Mouse (Mus musculus) thymus, postnatal 14 days (tissue): ENCODE data around the gene Tfip11.
"Not testable (repeated sequence)": the region's sequence is repeated elsewhere in the genome, so short reads cannot be mapped to it uniquely, and the experiment has no call there.

Experiments used
- DNase-seq: peaks from one replicate; pipeline ENCODE4 v3.0.0; 2021

Tfip11 gene

DNA sequence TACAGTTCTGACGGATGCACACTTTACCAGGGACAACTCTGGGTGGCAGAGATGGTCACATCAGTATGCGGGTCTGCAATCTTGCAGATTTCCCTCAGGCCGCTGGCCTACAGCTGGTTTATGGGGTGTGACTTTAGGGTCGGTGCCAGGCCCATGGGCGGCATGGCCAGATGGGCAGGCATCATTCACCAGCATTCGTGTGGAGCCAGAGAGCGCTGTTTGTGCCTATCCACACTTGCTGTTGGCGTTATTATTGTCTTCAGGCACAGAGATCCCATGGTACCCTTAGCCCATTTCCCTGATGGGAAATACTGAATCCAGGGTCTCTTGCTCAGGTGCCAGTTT lies 35.6 kb upstream of the Tfip11 start:
- DNase-seq = no peak

DNA sequence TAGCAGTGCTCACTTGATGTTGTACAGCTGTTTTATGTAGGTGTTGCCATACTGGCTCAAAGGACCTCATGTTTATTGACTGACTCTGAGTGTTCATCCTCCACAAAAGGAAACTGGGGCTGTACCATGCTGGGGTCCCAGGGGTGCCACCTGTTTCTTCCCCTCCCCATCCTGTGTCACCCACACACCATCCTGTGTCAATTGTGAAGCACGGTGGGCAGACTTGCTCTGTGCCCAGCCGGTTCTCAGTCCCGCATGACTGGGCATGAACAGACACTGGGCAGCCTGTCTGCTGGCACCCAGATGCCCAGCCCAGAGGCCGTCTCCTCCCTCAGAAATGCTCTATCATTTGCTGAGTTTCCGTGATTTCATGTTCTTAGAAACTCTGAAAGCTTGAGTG lies 34.3 kb upstream of the Tfip11 start:
- peak; percentile 59 for DNase-seq

DNA sequence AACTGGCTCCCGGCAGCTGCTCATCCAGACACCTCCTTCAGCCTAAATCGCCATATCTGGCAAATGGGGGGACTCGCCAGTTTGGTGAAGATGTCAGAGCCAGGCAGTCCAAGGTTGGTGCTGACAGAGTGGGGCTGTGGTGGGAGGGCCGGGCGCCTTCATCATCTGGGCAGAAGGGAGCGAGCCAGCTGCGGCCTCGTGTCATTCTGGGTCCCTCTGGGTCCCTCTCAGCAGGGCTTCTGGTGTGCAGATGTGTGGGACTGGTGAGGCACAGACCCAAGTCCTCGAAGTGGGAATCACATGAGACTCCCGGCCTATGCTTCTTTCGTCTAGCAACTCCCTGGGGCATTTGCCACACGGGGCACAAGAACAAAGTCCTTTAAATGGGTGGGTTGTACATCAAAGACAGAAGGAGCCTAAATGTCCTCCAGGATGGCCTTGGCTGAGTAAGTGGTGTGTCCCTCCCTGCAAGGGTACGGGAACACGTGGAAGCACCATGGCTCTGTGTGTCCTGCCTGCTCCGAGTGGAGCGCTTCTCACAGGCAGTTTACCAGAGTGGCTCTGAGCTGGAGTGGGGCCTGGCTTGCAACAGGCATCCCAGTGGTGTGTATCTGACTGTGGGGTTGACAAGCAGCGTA lies 33.7 kb upstream of the Tfip11 start:
- no peak for DNase-seq

DNA sequence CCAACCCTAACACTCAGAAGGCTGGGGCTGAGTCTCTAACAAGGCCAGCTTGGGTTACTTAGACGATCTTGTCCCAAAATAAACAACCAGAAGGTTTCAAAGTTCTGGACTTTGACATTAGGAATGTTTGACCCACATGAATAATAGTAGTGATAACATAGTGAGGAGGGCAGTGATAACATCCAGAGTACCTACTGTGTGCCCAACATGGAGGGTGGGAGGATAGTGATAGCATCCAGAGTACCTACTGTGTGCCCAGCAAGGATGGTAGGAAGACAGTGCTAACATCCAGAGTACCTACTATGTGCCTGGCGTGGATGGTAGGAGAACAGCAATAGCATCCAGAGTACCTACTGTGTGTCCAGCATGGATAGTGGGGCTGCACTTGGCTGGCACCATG lies 32.4 kb upstream of the Tfip11 start:
- no peak for DNase-seq

DNA sequence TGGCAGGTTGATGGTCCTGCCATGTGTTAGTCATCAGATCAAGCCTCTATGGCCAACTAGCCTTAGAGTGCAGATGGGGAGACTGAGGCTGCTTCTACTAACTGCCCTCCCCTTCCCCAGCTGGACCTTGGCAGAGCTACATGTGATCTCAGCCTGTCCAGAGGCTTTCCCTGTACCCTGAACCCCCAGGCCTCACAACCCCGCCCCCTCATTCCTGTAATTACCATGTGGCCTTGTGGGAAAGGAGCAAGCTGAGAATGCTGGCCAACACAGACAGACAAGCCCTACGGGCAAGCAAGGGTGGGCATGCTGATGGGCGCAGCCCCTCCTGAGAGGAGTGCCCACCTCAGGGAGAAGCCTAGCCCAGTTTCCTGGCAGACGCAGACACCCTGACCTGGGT lies 31.5 kb upstream of the Tfip11 start:
- DNase-seq = no peak

DNA sequence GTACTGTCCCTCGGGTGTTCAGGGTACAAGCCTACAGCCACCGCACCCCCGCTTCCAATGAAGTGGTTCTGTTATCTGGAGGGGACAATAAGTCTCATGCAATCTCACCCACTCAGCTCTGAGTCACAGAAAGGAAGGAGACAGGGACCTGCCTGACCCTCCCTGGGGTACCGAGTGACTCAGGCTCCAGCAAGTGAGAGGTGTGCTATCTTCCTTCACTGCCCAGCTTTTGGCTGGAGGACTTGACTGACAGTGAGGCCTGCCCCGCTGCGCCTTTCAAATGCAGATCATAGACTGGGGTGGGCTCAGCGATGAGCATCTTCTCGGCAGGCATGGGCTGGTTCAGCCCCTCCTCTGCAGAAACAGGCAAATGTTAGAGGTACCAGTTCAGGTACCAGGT lies 31.0 kb upstream of the Tfip11 start:
- no peak for DNase-seq

DNA sequence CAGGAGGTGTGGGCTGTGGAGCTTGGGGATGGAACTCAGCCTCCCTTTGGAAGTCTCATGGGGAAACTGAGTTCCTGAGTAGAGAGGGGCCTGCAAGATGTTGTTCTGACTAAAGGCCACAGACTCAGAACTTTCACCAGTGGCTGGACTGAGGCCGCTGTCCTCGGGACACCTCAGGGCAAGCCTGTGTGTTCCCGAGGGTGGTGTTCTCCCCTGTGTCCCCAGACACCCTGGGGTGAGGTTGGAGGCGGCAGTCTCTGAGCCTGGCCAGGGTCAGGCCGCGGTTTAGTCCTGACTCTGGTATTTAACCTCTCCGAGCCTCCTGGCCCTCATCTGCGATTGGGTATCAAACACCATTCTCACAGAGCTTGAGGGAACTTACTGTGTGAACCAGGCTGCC lies 30.6 kb upstream of the Tfip11 start:
- DNase-seq = no peak

DNA sequence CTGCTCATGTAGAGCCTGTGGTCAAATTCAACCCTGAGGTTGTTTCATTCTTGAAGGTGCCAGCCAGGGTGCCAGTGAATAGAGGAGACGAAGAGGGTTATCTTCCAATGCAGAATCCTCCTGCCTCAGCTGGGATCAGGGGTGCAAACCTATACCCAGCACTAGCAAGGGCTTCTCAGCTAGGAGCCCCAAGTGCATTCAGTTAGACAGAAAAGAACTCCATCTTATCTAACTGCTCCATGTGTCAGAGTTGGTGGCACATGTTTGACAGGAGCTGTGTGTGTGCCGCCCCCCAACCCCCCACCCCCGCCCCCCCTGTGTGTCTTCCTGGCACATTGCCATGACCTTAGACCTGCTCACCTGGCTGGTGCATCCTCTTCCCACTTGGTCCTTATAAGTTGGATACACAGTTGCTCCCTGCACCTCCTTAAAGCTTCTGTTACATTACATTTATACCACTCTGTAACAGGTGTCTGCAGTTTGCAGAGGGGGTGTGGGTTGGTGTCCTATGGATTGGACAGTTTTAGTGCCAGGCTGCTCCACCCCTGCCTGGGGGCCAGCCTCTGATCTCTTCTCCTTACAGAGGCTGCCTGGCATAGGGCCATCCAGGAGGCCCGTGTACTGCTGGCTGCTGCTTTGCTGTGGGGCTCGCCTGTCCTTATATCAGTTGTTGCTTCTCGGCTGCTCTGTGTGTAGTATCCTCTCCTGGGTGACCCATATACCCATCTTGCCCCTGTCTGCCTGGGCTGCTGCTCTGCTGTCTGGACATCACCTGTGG lies 29.6 kb upstream of the Tfip11 start:
- DNase-seq = no peak

DNA sequence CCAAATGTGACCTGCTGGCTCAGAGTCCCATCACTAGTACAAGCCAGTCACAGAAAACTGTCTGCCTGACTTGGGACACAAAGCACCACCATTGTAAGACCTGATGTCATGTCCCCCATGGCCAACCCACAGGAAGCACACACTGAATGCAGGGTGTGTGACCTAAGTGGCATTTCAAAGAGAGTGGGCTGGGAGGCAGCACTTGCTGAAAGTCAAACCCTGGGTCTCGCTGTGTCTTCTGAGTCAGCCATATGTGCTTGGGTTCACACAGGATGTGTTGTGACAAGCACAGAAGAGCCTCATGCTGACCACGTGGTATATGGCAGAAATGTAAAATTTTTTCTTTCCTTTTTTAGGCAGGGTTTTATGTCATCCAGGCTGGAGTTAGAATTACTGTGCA lies 28.9 kb upstream of the Tfip11 start:
- peak; percentile 50 for DNase-seq

DNA sequence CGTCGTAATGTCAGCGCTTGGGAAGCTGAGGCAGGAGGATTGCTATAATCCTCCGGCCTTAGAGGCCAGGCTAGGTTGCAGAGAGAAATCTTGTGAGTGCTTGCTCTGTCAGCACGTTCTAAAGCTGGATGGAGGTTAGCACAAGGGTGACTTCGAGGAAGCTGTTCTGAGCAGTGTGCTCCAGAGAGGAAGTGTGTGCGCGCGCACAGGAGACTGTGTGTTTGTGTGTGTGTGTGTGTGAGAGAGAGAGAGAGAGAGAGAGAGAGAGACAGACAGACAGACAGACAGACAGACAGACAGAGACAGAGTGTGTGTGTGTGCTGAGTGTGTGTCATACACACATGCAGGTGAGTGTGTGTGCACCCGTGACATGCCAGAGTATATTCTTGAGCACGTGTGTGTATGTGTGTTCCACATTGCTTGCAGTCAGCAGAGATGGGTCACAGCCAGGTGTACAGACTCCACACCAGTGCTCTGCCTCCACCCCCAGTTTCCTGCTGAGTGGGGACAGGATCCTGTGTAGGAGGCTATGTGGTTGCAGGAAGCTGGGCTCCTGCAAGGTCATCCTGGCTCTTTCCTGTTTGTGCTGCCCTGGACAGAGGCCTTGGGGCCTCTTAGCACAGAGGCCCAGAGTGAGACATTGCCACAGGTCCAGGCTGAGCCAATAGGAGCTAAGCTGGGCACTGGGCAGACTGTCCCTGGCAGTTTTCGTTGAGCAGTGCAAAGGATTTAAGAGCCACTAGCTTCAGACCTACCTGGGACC lies 27.8 kb upstream of the Tfip11 start:
- peak; percentile 68 for DNase-seq

DNA sequence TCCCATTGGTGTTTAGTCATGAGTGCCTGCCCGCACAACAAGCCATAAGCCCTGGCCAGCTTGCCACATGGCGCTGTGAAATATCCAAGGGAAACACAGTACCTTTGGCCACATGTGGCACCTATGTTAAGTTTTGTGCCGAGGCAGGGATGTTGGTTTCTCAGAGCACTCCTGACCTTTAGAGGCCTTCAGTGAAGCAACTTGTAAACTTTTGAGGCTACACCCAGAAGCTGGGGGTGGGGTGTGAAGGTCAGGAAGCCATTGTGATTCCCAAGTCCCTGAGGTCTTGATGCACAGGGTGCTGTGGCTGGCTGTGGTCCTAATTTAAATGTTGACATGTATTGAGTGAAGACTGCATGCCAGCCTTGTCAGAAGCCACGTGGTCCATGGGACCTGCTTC lies 26.8 kb upstream of the Tfip11 start:
- no peak for DNase-seq

DNA sequence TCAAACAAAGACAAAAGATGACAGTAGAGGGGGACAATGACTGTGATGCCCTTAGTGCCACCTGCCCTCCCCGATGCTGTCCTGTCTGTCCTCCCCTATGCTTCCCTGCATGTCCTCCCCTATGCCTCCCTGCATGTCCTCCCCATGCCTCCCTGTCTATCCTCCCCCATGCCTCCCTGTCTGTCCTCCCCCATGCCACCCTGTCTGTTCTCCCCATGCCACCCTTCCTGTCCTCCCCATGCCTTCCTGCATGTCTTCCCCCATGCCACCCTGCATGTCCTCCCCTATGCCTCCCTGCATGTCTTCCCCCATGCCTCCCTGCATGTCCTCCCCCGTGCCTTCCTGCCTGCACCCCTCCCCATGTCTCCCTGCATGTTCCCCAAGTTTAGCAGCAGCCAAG lies 26.0 kb upstream of the Tfip11 start:
- no peak for DNase-seq

DNA sequence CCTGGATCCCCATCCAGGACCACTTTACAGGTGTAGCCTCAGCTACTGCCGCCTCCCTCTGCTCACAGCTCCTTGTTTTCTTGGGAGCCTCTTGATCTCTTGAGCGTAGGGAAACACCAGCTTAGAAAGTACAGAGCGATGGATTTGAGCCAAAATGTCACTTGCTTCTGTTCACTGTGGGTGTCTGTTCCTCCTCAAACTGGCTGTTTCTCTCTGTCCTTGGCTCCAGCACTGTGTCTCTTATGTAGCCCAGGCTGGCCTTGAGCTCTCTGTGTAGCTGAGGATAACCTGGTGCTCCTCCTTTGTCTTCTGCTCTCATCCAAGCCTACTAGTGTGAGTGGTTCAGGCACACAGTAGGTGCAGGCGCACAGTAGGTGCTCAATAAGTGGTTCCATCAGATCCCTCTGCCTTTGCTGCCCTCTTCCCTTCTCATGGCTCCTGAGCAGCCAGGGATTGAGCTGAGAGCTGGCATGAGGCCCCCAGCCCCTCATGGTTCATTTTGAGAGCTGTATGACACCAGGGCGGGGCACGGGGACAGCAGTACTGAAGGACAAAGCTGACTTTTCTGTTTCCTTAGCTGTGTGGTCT lies 25.3 kb upstream of the Tfip11 start:
- no peak for DNase-seq

DNA sequence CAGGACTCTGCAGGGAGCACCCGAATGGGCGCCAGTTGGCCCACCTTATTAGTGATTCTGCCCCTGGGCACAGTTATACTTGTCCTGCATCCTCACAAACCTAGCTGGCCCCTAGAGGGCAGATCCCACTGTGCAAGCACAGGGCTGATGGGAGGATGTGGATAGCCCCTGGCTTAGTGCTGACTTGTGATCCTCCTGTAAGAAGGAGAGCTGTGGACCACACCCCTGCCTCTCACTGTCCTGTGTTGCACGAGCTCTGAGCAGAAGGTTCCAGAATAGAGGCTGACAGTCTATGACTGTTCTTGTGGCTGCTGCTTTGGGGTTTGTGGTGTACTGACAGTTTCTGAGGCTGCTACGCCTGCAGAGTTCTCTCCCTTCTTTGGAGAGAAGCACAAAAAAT lies 24.5 kb upstream of the Tfip11 start:
- no peak for DNase-seq

DNA sequence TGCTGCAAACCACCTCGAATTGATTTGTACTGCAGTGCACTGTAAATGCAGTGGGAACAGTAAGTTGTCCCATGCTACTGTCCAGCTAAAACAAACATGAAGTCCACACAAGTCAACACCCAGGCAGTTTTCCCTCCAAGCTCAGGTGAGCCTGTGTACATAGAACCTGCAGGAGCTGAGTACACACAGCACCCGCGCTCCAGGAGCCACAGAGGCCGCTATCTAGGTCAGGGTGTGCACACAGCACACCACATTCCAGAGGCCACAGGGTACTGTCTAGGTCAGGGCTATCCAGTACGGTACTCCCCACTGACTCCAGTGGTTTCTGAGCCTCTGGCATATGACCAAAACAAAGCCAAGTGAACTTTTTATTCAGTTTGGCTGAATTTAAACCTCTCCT lies 23.8 kb upstream of the Tfip11 start:
- DNase-seq = no peak

DNA sequence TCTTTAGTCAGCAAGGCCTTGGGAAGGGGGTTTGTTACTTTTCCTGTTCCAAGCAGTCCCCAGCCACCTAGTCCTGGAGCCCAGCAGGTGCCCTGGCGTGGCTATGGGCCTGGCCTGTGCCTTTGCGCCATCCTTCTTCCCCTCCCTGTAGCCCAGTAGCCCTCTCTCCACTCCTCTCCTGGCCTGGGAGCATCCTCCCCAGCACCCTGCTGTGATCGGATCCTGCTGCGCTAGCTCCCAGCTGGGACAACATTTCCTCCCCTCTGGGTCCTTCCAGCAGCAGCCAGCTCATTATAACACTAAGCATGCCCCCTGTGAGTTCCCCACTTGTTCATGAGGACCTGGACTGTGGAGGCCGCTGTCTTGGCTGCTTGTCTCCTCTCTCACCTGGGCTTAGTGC lies 20.3 kb upstream of the Tfip11 start:
- DNase-seq = no peak

DNA sequence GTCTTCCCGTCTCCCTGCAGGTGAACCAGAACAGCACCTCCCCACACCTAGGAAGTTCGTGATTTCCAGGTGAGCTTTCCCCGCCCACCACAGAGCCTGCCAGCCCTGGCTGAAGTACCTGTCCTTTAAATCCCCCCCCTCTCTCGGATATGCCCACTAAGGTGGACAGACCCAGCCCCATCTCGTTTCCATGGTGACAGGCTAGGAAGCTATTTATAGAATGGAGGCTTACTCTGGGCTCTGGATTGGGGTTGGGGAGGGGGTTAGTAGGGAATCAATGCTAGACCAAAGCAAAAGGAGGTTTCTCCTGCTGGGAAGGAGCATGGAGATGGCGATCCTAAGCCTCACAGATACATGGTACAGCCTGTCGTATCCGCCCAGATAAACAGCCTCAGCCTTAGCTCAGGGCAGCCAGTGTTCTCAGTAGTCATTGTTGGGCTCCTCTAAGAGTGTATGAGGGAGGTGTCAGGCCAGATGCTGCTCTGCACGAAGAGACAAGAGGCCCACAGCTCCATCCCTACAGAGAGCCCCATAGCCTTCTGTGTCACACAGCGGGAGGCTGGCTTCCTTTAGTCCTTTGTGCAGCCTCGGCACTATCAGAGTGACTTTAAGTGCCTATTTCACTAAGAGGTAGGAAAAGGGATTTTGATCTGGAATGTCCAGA lies 12.8 kb upstream of the Tfip11 start:
- no peak for DNase-seq

DNA sequence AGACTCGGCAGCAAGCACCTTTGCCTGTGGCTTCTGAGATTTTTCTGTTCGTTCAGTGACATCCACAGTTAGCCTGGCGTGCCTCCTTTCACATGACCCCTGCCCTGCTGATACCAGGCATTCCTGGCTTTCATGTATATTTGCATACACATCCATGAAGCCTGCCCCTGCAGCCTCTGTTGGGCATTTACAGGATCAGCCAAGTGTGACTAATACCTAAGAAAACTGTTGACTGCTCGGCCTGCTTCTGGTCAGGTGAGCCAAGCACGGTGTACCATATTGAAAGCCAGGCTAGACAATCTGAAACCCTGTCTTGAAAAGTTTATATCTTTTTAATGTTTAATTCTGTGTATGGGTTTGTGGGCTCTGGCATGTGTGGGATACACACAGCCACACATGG lies 9.7 kb upstream of the Tfip11 start:
- DNase-seq = no peak

DNA sequence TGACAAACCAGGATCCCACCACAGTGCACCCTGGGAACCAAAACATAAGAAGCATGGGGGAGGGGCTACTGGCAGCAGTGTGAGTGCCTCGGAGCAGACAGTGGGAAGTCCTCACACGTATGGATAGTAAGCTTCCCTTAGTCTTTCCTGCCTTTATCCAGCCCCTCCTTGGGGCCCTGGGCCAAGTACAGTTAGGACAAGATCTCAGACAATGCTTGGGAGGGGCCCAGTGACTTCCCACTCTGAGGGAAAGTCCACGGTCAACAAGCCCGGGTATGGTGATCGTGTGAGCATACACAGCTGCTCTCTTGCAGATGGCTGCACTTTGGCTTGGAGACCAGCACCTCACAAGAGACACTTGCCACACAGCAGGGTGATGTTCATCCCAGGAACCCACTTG lies 8.8 kb upstream of the Tfip11 start:
- DNase-seq = no peak

DNA sequence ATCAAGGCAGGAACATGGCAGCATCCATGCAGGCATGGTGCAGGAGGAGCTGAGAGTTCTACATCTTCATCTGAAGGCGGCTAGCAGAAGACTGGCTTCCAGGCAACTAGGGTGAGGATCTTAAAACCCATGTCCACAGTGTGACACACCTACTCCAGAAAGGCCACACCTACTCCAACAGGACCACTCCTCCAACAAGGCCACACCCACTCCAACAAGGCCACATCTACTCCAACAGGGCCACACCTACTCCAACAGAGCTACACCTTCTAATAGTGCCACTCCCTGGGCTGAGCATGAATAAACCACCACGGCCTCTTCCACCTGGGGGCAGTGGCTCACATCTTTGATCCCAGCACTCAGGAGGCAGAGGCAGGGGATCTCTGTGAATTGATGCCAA lies 6.8 kb upstream of the Tfip11 start:
- DNase-seq = not testable (repeated sequence)

DNA sequence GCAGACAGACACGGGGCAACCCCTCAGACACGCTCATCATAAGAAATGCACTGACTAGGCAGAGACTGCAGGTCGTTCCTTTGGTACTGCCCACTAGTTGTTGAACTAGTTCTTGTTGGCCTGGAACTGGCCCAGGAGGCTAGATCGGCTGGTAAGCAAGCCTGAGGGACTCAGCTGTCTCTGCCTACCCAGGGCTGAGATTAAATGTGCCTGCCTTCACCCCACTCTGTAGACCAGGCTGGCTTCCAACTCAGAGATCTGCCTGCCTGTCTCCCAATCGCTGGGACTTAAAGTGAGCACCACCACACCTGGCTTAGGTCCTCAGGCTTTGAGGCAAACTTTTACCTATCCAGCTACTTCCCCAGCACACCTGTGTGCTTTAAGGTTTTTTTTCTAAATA lies 5.8 kb upstream of the Tfip11 start:
- no peak for DNase-seq

DNA sequence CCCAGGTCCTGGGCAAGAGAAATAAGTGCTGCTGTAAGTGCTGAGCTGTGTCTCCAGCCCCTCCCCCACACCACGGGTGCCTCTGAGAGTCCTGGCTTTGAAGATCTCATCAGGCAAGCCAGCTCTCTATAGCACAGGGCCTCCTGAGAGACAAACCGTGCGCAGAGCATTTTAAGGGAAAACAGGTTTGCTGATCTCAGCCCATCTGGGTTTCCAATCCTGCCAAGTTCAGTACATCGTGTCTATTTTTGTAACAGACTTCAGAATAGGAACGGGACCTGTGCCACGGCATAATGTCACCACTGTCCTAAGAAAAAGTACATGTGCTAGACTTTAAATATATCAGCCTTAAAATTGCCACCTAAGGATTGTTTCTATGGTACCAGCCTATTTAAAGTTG lies 5.2 kb upstream of the Tfip11 start:
- no peak for DNase-seq

DNA sequence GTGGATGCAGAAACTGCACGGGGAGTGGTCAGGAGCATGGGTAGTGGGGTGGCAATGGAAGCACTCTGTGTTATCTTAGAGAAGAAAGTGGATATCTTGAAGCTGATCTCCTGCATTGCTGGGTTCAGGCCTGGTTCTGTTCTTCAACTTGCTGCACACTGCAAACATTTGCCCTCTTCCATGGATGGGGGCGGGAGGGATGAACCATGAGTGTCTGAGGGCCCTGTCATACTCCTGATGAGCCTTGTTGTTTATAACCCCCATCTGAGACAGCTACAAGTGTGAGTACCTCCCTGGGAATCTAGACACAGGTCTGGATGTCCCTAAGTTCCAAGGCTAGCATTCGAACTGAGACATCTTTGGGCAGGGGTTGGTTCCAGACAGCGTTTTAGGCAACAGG lies 4.8 kb upstream of the Tfip11 start:
- no peak for DNase-seq
